Mouse (Mus musculus): Measurements from ENCODE around the gene Gm28048.

DNA sequence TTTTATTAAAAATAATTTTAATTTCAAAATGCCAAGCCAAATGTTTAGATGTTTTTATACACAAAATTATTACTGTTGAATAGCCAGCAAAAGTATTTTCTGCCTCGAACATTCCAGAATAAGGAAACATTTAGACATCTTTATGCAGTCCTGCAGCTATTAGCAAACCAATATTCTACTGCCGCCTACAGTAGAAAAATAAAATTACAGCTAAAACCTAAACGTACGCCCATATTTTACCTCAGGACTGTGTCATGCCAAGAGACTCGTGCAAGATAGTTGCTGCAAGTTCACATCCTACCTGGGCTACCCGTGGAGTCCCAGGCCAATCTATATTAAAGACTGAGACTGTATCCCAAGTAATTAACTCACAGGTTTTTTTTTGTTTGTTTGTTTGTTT is 12.4 kb downstream of the Gm28048 start:
- TF ChIP-seq CTCF (IDR thresholded peaks at IDR 0.05; ENCODE audit: extremely low read depth, insufficient read depth, insufficient read length, insufficient replicate concordance) (no peak), POLR2A (IDR thresholded peaks at IDR 0.05; ENCODE audit: low read depth, low read length) (no peak)
